Mouse (Mus musculus): ENCODE data around the gene Gm12695. TPM values are rescaled to one million over a fixed set of nuclear protein-coding genes. Genes with fewer than 3 reads are reported as not detected.

The Gm12695 gene
- not detected for total RNA-seq (2021)

DNA sequence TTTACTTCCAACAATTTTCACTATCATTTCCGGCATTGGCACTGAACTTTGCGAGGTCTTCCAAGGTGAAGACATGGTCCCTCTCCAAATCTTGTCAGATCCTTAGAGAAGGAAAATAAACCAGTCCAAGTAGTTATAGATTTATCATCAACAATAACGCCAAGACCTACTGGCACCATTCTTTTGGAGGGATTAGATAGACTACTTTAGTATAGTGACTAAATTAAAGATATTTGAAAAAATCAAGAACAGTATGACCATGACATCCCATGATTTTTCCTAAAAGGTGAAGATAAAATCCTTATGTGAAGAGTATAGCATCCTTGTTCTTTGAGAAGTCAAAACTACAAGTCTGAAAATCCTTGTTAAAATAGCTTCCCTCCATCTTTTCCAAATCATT, at the start of gene Gm12695:
Gene Gm12695, minus strand, starts transcription at position 101 of the 400 bp plus-strand sequence.
- intact Hi-C loops (cut with DNase I) = no loop called here
- no peak for DNase-seq (ENCODE audit: low spot score in 2 of 2)

GRCm38 (mm10) chr4:96825540-96826045, 40.6 kb upstream of the Gm12695 start:
- DNase-seq (ENCODE audit: low spot score in 2 of 2) = no peak

DNA sequence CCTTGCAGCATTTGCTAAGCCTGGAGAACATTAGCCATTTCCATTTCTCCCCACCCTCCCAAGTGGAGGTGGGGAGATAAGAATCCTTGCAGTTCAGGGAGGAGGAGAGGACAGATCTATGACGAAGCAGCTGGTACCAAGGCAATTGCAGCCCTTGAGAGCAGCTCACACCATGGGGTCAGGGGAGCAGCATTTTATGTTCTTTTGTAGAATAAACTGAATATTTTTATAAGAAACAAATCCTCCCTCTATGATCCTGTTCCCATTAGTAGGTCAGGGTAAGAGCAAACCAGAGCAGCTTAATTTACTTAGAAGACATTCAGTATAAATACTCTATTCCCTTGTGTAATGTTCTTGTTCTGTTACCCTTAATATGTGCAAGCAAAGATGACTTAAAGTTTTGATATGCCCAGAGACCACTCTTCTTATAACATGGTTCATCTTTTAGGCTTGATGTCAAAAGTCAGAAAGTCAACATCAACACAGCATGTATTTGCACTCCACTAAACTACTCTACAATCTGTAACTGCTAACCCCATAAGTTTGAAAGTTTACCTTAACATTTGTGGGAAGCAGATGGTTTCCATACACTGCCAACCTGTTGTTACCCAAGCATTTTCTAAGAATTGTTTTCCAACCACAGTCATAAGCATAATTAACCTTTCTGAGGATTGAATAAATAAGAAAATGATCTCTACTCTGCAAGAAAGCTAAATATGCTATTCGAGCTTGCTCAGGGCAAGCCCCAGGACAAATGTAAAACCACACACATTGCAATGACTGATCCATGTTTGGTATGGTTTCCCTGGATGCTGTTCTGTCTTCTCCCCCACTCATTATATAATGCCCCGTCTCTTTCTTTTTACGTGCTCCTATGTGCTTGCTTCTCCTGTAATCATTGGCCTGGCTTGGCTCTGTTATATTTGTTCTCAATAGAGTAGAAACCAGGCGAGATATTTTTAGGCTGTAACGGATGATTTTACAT, 22.1 kb upstream of the Gm12695 start:
- no peak for DNase-seq (ENCODE audit: low spot score in 2 of 2)
- intact Hi-C loops (cut with DNase I) = no loop called here

More at GRCm38 (mm10) chr4:96825540-96826045, 40.6 kb upstream of the Gm12695 start:
- intact Hi-C loops (cut with DNase I) = no loop called here

DNA sequence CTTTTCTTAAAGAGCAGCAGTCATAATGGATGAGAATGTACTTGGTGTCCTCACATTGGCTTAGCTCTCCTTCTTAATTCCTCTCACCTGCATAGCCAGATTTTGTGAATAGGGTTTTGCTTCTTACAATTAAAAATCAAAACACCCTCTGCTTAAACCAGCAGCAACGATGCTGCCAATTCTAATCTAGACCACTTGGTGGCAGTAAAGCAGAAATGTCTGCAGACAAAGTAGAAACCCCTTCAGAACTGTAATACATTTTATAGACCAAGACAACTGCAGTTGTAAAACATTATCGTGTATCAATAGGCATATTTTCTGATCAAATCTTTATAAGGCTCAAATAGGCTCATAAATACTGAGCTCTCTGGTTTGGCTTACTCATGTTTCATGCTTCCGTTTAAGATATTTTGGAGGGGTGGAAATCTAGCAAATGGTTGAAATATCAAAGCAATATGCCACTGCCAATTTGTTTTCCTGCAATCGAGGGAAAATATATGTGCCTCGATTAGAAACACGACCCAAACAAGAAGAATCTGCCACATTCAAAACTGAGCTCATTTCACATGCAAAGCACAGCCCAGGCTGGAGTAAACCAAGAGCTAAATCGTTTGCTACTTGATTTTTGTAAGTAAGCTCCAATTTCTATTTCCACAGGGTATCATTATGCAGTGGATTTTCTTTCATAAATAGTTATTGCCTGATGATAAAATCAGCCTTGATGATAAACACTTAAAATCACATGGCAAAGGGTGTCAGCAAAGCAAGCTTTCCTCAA, 14.6 kb upstream of the Gm12695 start:
- intact Hi-C loops (cut with DNase I) = loop anchor here (5.0 kb wide), 1 partner anchor 92 kb away; no protein-coding TSS in a partner anchor
- DNase-seq (ENCODE audit: low spot score in 2 of 2) = peak; percentile 60 to 72

GRCm38 (mm10) chr4:96797583-96797982, 12.6 kb upstream of the Gm12695 start:
- peak; percentile 4 to 18 for DNase-seq (ENCODE audit: low spot score in 2 of 2)
- intact Hi-C loops (cut with DNase I) = loop anchor here (5.0 kb wide), 1 partner anchor 90 kb away; no protein-coding TSS in a partner anchor

DNA sequence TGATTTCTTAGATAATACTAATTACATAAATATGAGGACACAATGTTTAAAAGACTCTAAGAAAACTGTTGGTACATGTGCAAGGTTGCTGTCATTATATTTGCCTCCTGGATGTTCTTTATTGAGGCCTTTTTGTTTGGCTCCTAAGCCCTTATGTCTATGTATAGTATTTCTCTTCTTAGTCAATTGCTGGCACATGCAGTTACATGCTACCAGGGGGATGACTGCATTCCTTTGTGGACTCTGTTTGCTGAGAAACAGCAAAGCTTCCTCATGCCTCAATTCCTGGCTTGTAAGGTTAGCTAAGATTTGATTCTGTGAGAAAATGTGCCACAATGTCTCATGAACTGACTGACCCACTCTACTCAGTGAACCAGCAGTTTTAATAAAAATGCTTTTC, 6.3 kb upstream of the Gm12695 start:
- intact Hi-C loops (cut with DNase I) = no loop called here
- no peak for DNase-seq (ENCODE audit: low spot score in 2 of 2)

DNA sequence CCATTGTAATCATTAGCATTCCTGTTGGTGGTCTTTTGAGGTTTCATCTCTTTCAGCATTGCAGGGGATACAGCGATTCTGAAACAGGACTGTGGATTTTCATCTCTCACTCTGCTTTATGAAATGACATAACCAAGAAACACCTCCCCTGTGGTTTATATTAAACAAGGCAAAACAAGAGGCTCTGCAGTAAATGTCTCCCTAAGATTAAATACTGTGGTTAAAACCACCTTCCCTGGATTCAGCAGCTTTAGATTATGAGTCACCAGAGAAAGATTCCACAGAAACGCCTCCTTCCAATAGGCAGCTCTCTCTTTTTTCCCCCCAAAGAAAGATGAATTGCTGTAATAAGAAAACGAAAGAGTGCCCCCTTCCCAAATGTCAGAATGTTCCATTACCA, 4.9 kb upstream of the Gm12695 start:
- intact Hi-C loops (cut with DNase I) = no loop called here
- peak in 1 of 2 experiments; percentile 18 for DNase-seq (ENCODE audit: low spot score in 2 of 2)

DNA sequence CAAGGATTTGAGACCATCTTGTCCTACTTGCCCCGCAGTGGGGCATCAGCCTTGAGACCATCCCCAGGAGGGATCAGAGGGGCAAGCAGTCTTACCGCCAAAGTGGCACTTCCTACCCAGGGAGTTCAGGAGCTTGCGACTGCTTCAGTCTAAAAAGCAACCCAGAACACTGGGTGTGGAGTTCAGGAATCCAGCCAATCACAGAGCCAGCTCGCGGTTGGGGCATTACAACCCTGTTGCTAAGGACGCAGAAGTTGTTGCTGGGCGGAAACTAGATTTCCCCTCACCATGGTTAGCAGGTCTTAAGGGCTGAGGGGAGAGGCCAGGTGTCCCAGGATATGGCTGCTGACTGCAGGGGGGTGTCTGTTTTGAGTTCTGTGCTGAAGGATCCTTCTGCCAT, 1.6 kb upstream of the Gm12695 start:
- no peak for DNase-seq (ENCODE audit: low spot score in 2 of 2)
- intact Hi-C loops (cut with DNase I) = no loop called here

- no peak for DNase-seq (ENCODE audit: low spot score in 2 of 2)
- intact Hi-C loops (cut with DNase I) = no loop called here
Measured at GRCm38 (mm10) chr4:96772966-96773566, 11.9 kb downstream of the Gm12695 start.

DNA sequence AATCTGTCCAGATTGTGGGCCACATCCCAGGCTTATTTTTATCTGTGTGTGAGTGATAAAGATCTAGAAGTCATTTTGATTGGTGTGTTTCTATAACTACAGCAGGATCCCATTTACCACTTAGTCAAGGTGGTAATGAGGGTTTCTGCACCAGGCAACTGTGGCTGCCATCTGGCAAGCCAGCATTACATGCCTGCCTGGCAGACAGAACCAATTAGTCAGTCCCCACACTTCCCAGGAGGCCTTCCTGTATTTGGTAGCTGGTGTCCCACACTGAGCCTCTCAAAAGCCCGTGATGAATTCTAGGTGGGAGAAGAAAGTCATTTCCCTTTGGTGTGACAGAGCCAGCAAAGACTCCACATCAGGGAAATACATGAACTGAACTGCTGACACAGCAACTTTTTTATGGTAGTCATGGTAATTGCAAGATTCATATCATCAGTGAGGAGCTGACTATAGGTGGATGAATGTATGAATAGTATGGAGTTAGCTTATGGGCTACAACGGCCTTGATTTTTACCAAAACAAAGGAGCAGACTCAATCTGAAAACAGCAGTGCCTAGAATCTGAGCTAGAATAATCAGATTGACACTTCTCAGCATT, 18.5 kb downstream of the Gm12695 start:
- intact Hi-C loops (cut with DNase I) = no loop called here
- peak; percentile 8 to 40 for DNase-seq (ENCODE audit: low spot score in 2 of 2)

DNA sequence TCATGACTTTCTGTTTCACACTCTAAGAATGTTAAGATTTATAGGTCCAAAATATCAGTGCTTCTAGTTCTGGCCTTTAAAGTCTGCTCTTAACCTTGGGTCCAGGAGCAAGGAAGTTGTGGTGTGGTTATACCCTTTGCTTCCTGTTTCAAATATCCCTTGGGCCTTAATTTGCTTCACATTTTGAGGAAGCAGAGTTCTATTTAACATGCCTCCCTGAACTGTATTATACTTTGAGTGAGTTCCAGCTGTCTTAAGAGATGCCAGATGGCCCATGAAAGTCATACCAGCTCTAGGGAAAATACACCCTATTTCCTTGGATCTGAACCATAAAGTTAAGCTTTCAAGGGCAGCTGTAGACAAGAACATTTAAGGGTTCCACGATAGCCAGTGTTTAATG, 33.0 kb downstream of the Gm12695 start:
- DNase-seq (ENCODE audit: low spot score in 2 of 2) = peak; percentile 1 to 49
- intact Hi-C loops (cut with DNase I) = no loop called here

DNA sequence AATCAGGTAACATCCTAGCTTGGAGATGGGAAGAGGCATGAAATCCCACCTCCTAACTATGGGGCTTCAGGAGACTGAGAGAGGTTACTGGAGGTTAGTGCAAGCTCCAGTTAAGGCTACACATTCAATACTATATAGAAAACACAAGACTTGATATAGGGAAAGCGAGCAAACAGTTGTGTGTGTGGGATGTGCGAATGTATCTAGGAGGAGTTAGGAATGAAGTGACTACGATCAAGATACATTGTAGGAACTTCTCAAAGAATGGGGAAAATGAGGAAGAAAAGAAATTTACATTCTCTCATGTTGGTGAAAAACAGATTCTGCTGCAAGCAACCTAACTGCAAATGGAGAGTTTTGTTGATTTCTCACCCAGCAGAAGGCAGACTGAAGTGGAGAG, 44.5 kb downstream of the Gm12695 start:
- peak in 1 of 2 experiments; percentile 44 for DNase-seq (ENCODE audit: low spot score in 2 of 2)
- intact Hi-C loops (cut with DNase I) = no loop called here

- intact Hi-C loops (cut with DNase I) = no loop called here
- DNase-seq (ENCODE audit: low spot score in 2 of 2) = no peak
Measured at GRCm38 (mm10) chr4:96729256-96729655, 55.7 kb downstream of the Gm12695 start.

GRCm38 (mm10) chr4:96728211-96728610, 56.8 kb downstream of the Gm12695 start:
- intact Hi-C loops (cut with DNase I) = no loop called here
- no peak for DNase-seq (ENCODE audit: low spot score in 2 of 2)

GRCm38 (mm10) chr4:96725415-96726055, 59.5 kb downstream of the Gm12695 start:
- peak in 1 of 2 experiments; percentile 33 for DNase-seq (ENCODE audit: low spot score in 2 of 2)
- intact Hi-C loops (cut with DNase I) = no loop called here

- no peak for DNase-seq (ENCODE audit: low spot score in 2 of 2)
- intact Hi-C loops (cut with DNase I) = no loop called here
Measured at GRCm38 (mm10) chr4:96722301-96722700, 62.7 kb downstream of the Gm12695 start.

GRCm38 (mm10) chr4:96718977-96719966, 65.7 kb downstream of the Gm12695 start:
- peak; percentile 32 to 77 for DNase-seq (ENCODE audit: low spot score in 2 of 2)
- intact Hi-C loops (cut with DNase I) = no loop called here

DNA sequence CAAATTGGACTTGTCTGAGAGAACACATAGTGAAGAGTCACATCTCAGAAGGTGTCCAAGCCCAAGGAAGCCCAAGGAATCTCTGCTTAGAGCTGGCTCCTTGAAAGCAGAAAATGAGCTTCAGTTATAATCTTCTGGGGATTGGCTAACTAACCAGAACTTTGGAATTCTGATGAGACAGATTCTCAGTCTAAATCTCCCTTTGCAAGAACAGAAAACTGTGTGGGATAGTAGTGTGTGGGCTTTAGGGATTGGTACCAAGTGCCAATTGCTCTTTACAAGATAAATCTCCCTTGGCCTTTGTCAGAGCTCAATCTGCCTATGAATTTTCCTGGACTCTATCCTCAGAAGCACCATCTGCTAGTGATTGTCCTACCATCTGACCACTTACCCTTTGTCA, 66.5 kb downstream of the Gm12695 start:
- peak in 1 of 2 experiments; percentile 51 for DNase-seq (ENCODE audit: low spot score in 2 of 2)
- intact Hi-C loops (cut with DNase I) = no loop called here

Measured in left cerebral cortex, postnatal 25 days (tissue).